Mouse (Mus musculus): ENCODE measurements around the gene Mrpl19. TPM values are rescaled to one million over a fixed set of nuclear protein-coding genes. Genes with fewer than 3 reads are reported as not detected.

Gene Mrpl19
- polyA plus RNA-seq, 1 experiment, result 2.2 TPM

DNA sequence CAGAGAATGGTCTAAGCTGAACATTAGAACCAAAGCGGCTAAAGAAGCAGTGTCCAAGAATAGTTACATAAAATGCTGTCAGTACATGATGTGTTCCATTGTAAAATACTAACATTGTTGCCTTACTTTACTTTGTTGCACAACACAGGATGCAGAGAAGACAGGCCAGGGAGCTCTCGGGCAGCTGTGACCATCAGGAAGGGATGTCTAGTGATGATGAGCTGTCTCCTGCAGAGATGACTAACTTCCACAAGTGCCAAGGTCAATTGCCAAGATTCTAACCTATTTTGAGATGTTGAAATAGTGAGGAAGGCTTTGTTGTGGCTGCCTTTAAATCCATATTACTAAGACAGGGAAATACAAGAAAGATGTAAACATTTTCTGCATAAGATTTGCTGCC, 22.5 kb downstream of the Mrpl19 start:
- H3K36me3 ChIP-seq (ENCODE audit: control insufficient read depth, insufficient read depth, low read length), result peaks cover 24% of the 10 kb centered on the region

DNA sequence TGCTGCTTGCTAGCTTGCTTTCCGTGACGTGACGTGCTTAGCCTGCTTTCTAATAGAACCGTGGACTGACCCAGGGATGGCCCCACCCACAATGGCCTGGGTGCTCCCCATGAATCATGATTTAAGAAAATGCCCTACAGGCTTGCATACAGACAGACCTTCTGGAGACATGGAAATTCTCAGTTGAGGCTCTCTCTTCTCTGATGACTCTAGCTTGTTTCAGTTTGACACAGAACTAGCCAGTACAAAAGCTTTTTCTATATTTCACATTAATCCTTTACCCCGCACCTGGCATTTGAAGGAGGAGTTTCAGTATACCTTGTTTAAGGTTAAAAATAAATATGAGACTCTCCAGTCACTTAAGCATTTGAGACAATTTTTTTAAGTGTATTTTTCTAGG, 24.0 kb downstream of the Mrpl19 start:
- Histone ChIP-seq H3K36me3 (ENCODE audit: control insufficient read depth, insufficient read depth, low read length) (peaks cover 22% of the 10 kb centered on the region), H3K4me3 (ENCODE audit: extremely low read depth, insufficient read depth, insufficient read length) (no peak overlapping the region), H3K4me1 (ENCODE audit: control insufficient read depth, insufficient read depth, insufficient read length) (no peaks in the 10 kb centered on the region), H3K27ac (ENCODE audit: insufficient read depth, low read length) (no peak overlapping the region), H3K27me3 (ENCODE audit: control insufficient read depth, insufficient read depth, low read length) (no peaks in the 10 kb centered on the region)
- 96% methylated on average over 5 of the region's 5 CpGs for WGBS
- DNase-seq (ENCODE audit: low read depth in 1 of 2, low spot score in 2 of 2), result no peak
- TF ChIP-seq POLR2A (IDR thresholded peaks at IDR 0.05; ENCODE audit: low read depth, low read length), result no peak
- TF ChIP-seq CTCF (IDR thresholded peaks at IDR 0.05; ENCODE audit: extremely low read depth, insufficient read depth, insufficient read length, insufficient replicate concordance), result no peak

More for the DNA sequence above, 22.5 kb downstream of the Mrpl19 start:
- TF ChIP-seq CTCF (IDR thresholded peaks at IDR 0.05; ENCODE audit: extremely low read depth, insufficient read depth, insufficient read length, insufficient replicate concordance) (no peak), POLR2A (IDR thresholded peaks at IDR 0.05; ENCODE audit: low read depth, low read length) (no peak)
- no peak overlapping the region for H3K27ac ChIP-seq (ENCODE audit: insufficient read depth, low read length)
- 88% methylated on average over 2 of the region's 2 CpGs for WGBS
- DNase-seq (ENCODE audit: low read depth in 1 of 2, low spot score in 2 of 2), result no peak
- H3K27me3 ChIP-seq (ENCODE audit: control insufficient read depth, insufficient read depth, low read length), result no peaks in the 10 kb centered on the region
- no peak overlapping the region for H3K4me3 ChIP-seq (ENCODE audit: extremely low read depth, insufficient read depth, insufficient read length)
- H3K4me1 ChIP-seq (ENCODE audit: control insufficient read depth, insufficient read depth, insufficient read length), result no peaks in the 10 kb centered on the region

DNA sequence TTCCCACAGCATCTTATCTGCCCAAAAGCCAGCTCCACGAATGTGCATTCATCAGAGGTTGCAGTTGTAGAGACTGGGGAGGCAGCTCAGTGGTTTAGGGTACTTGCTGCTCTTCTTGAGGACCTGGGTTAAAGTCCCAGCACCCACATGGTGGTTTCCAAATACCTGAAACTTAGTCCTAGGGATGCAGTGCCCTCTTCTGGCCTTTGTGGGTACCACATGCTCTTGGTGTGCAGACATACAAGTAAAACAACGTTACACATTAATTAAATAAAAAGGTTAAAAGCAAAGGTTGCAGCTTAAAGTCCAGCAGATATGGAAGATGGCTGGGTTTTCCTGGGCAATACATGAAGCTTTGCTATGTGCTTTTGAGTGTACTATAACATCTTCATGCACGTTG, 32.5 kb downstream of the Mrpl19 start:
- H3K27ac ChIP-seq (ENCODE audit: insufficient read depth, low read length), result no peak overlapping the region
- H3K36me3 ChIP-seq (ENCODE audit: control insufficient read depth, insufficient read depth, low read length), result peaks cover 27% of the 10 kb centered on the region
- no peaks in the 10 kb centered on the region for H3K4me1 ChIP-seq (ENCODE audit: control insufficient read depth, insufficient read depth, insufficient read length)
- DNase-seq (ENCODE audit: low read depth in 1 of 2, low spot score in 2 of 2), result no peak
- TF ChIP-seq POLR2A (IDR thresholded peaks at IDR 0.05; ENCODE audit: low read depth, low read length) (no peak), CTCF (IDR thresholded peaks at IDR 0.05; ENCODE audit: extremely low read depth, insufficient read depth, insufficient read length, insufficient replicate concordance) (no peak)
- H3K27me3 ChIP-seq (ENCODE audit: control insufficient read depth, insufficient read depth, low read length), result no peaks in the 10 kb centered on the region
- H3K4me3 ChIP-seq (ENCODE audit: extremely low read depth, insufficient read depth, insufficient read length), result no peak overlapping the region
- 93% methylated on average over 3 of the region's 3 CpGs for WGBS

- H3K27me3 ChIP-seq (ENCODE audit: control insufficient read depth, insufficient read depth, low read length), result no peaks in the 10 kb centered on the region
- H3K4me3 ChIP-seq (ENCODE audit: extremely low read depth, insufficient read depth, insufficient read length), result no peak overlapping the region
- peaks cover 26% of the 10 kb centered on the region for H3K36me3 ChIP-seq (ENCODE audit: control insufficient read depth, insufficient read depth, low read length)
- no peak overlapping the region for H3K27ac ChIP-seq (ENCODE audit: insufficient read depth, low read length)
- TF ChIP-seq POLR2A (IDR thresholded peaks at IDR 0.05; ENCODE audit: low read depth, low read length), result no peak
- no peak for TF ChIP-seq CTCF (IDR thresholded peaks at IDR 0.05; ENCODE audit: extremely low read depth, insufficient read depth, insufficient read length, insufficient replicate concordance)
- DNase-seq (ENCODE audit: low read depth in 1 of 2, low spot score in 2 of 2), result no peak
- WGBS, result 96% methylated on average over 4 of the region's 4 CpGs
- H3K4me1 ChIP-seq (ENCODE audit: control insufficient read depth, insufficient read depth, insufficient read length), result no peaks in the 10 kb centered on the region
Observed at GRCm38 (mm10) chr6:81929402-81929801, 36.4 kb downstream of the Mrpl19 start.

- Histone ChIP-seq H3K4me1 (ENCODE audit: control insufficient read depth, insufficient read depth, insufficient read length) (peaks cover 3% of the 10 kb centered on the region; the same call in 1 of the 2 replicates), H3K4me3 (ENCODE audit: extremely low read depth, insufficient read depth, insufficient read length) (0 out of 2 replicates have a peak overlapping the region, but pooled peaks have one; percentile 77), H3K27me3 (ENCODE audit: control insufficient read depth, insufficient read depth, low read length) (no peaks in the 10 kb centered on the region), H3K36me3 (ENCODE audit: control insufficient read depth, insufficient read depth, low read length) (peaks cover 3% of the 10 kb centered on the region; the same call in 1 of the 2 replicates), H3K27ac (ENCODE audit: insufficient read depth, low read length) (no peak overlapping the region)
- no peak for DNase-seq (ENCODE audit: low read depth in 1 of 2, low spot score in 2 of 2)
- TF ChIP-seq POLR2A (IDR thresholded peaks at IDR 0.05; ENCODE audit: low read depth, low read length) (no peak), CTCF (IDR thresholded peaks at IDR 0.05; ENCODE audit: extremely low read depth, insufficient read depth, insufficient read length, insufficient replicate concordance) (no peak)
- 21% methylated on average over 5 of the region's 5 CpGs for WGBS
Observed at GRCm38 (mm10) chr6:81924304-81924703, 41.5 kb downstream of the Mrpl19 start.

GRCm38 (mm10) chr6:81923523-81924142, 42.1 kb downstream of the Mrpl19 start, which contains the start of gene Gcfc2:
Gene Gcfc2 (plus strand): TSS chr6:81923669.
- H3K27me3 ChIP-seq (ENCODE audit: control insufficient read depth, insufficient read depth, low read length), result no peaks in the 10 kb centered on the region
- under 1% methylated on average over 56 of the region's 56 CpGs for WGBS
- H3K36me3 ChIP-seq (ENCODE audit: control insufficient read depth, insufficient read depth, low read length), result peaks cover 3% of the 10 kb centered on the region; the same call in 1 of the 2 replicates
- DNase-seq (ENCODE audit: low read depth in 1 of 2, low spot score in 2 of 2), result peak; percentile 66 to 93
- peak within 1 kb of the TSS; percentile 77 for H3K4me3 ChIP-seq (ENCODE audit: extremely low read depth, insufficient read depth, insufficient read length)
- H3K27ac ChIP-seq (ENCODE audit: insufficient read depth, low read length), result no peak within 1 kb of the TSS
- H3K4me1 ChIP-seq (ENCODE audit: control insufficient read depth, insufficient read depth, insufficient read length), result peaks cover 3% of the 10 kb centered on the region; the same call in 1 of the 2 replicates
- TF ChIP-seq POLR2A (IDR thresholded peaks at IDR 0.05; ENCODE audit: low read depth, low read length) (no peak), CTCF (IDR thresholded peaks at IDR 0.05; ENCODE audit: extremely low read depth, insufficient read depth, insufficient read length, insufficient replicate concordance) (no peak)

- no peaks in the 10 kb centered on the region for H3K4me1 ChIP-seq (ENCODE audit: control insufficient read depth, insufficient read depth, insufficient read length)
- WGBS, result 79% methylated on average over 3 of the region's 3 CpGs
- TF ChIP-seq POLR2A (IDR thresholded peaks at IDR 0.05; ENCODE audit: low read depth, low read length), result no peak
Observed at GRCm38 (mm10) chr6:81912177-81912576, 53.6 kb downstream of the Mrpl19 start.

More at GRCm38 (mm10) chr6:81912177-81912576, 53.6 kb downstream of the Mrpl19 start:
- Histone ChIP-seq H3K27ac (ENCODE audit: insufficient read depth, low read length) (no peak overlapping the region), H3K36me3 (ENCODE audit: control insufficient read depth, insufficient read depth, low read length) (no peaks in the 10 kb centered on the region), H3K4me3 (ENCODE audit: extremely low read depth, insufficient read depth, insufficient read length) (no peak overlapping the region), H3K27me3 (ENCODE audit: control insufficient read depth, insufficient read depth, low read length) (no peaks in the 10 kb centered on the region)
- no peak for DNase-seq (ENCODE audit: low read depth in 1 of 2, low spot score in 2 of 2)

Data from spleen, adult 2 months (tissue).